Mouse (Mus musculus): Measurements from ENCODE around the gene Cnot4.
A peak's percentile ranks its signal among the peaks of the same experiment; 100 is the strongest.

GRCm38 (mm10) chr6:35133579-35134488 is at the start of gene Cnot4:
- TF ChIP-seq CTCF (IDR thresholded peaks at IDR 0.05; ENCODE audit: control insufficient read depth, insufficient read depth, low read length) (no peak), POLR2A (IDR thresholded peaks at IDR 0.05; ENCODE audit: borderline replicate concordance, control insufficient read depth, low read depth, low read length) (peak; percentile 58; the same call in 1 of the 2 replicates)
